Mouse (Mus musculus) CH12.LX (cell line): ENCODE measurements around the gene Tmem82. TPM values are rescaled to one million over a fixed set of nuclear protein-coding genes. Genes with fewer than 3 reads are reported as not detected.

Source experiments
- DNase-seq: peaks from one replicate; pipeline ENCODE4 v3.0.0-alpha.2; 2013; ENCODE audit errors: extremely low read depth
- H3K27ac ChIP-seq: 2 replicates; pipeline ENCODE4 v1.5.1; 2012; ENCODE audit warnings: low read depth, mild to moderate bottlenecking, control low read depth, moderate library complexity; ENCODE audit not compliant: insufficient read depth
- H3K27me3 ChIP-seq: replicated peaks from 2 replicates; pipeline ENCODE3; 2012; ENCODE audit warnings: inconsistent platforms
- H3K36me3 ChIP-seq, 2 experiments: replicated peaks in 1 of 2; 2 replicates each; pipeline versions ENCODE3 to v1.6.1; 2012; ENCODE audit warnings: inconsistent platforms in 1 of 2, low read length in 1 of 2, mild to moderate bottlenecking in 1 of 2, mixed read lengths in 1 of 2, moderate library complexity in 1 of 2; ENCODE audit not compliant: control insufficient read depth in 1 of 2, insufficient read depth in 1 of 2
- H3K4me1 ChIP-seq, 2 experiments: 2 replicates each; pipeline ENCODE4 v1.6.1; 2012; ENCODE audit warnings: inconsistent platforms in 1 of 2, moderate library complexity in 1 of 2; ENCODE audit not compliant: insufficient read depth in 2 of 2, control insufficient read depth in 1 of 2
- H3K4me2 ChIP-seq: 2 replicates; pipeline ENCODE4 v1.6.1; 2012; ENCODE audit warnings: low read depth, mild to moderate bottlenecking, control low read depth; ENCODE audit not compliant: poor library complexity, insufficient read depth, severe bottlenecking
- H3K4me3 ChIP-seq, 3 experiments: fragments of 150-350 bp in 1 of 3; sonication (generic) in 1 of 3; replicated peaks in 1 of 3; 2 replicates each; pipeline versions ENCODE3 to v1.5.1; 2011 to 2012; ENCODE audit warnings: low read depth in 2 of 3, low read length in 2 of 3, mild to moderate bottlenecking in 2 of 3, moderate library complexity in 2 of 3, control low read depth in 1 of 3, improper control_type of control experiment in 1 of 3, inconsistent platforms in 1 of 3, mixed read lengths in 1 of 3; ENCODE audit not compliant: poor library complexity in 1 of 3
- H3K79me2 ChIP-seq: replicated peaks from 2 replicates; pipeline ENCODE4 v1.6.1; 2012; ENCODE audit warnings: mild to moderate bottlenecking, moderate library complexity; ENCODE audit not compliant: control insufficient read depth, poor library complexity, insufficient read depth, severe bottlenecking; ENCODE audit errors: extremely low read depth
- H3K9ac ChIP-seq: 2 replicates; pipeline ENCODE4 v1.6.1; 2012; ENCODE audit warnings: low read depth, mild to moderate bottlenecking, control low read depth, moderate library complexity; ENCODE audit not compliant: insufficient read depth
- H3K9me3 ChIP-seq: replicated peaks from 2 replicates; pipeline ENCODE3; 2012; ENCODE audit warnings: low read length, inconsistent platforms, mixed read lengths
- BHLHE40 ChIP-seq: IDR thresholded peaks from 2 replicates; pipeline ENCODE4 v1.6.1; 2011; ENCODE audit warnings: mild to moderate bottlenecking, low read depth, low read length, improper control_type of control experiment
- CHD1 ChIP-seq: IDR thresholded peaks from 2 replicates; pipeline ENCODE4 v1.6.1; 2012; ENCODE audit warnings: low read depth, low read length, improper control_type of control experiment, inconsistent platforms
- CHD2 ChIP-seq: IDR thresholded peaks from 2 replicates; pipeline ENCODE4 v1.6.1; 2011; ENCODE audit warnings: low read length, improper control_type of control experiment
- CTCF ChIP-seq, 2 experiments: IDR thresholded peaks in 1 of 2; conservative IDR thresholded peaks in 1 of 2; 2 replicates each; pipeline ENCODE4 v1.5.1; 2011 to 2012; ENCODE audit warnings: low read depth in 2 of 2, low read length in 2 of 2, improper control_type of control experiment in 1 of 2, inconsistent platforms in 1 of 2, mild to moderate bottlenecking in 1 of 2, moderate library complexity in 1 of 2
- EP300 ChIP-seq: IDR thresholded peaks from 2 replicates; pipeline ENCODE4 v1.6.1; 2011; ENCODE audit warnings: low read length, improper control_type of control experiment
- GABPA ChIP-seq: IDR thresholded peaks from 2 replicates; pipeline ENCODE4 v1.6.1; 2012; ENCODE audit warnings: low read depth, low read length, improper control_type of control experiment, inconsistent platforms; ENCODE audit not compliant: insufficient replicate concordance
- JUN ChIP-seq: IDR thresholded peaks from 2 replicates; pipeline ENCODE4 v1.6.1; 2011; ENCODE audit warnings: low read depth, mild to moderate bottlenecking, low read length, improper control_type of control experiment, moderate library complexity; ENCODE audit not compliant: insufficient read depth
- JUND ChIP-seq: conservative IDR thresholded peaks from 2 replicates; pipeline ENCODE4 v1.6.1; 2011; ENCODE audit warnings: low read depth, low read length, improper control_type of control experiment
- KAT2A ChIP-seq: IDR thresholded peaks from 2 replicates; pipeline ENCODE4 v1.6.1; 2012; ENCODE audit warnings: low read length, improper control_type of control experiment, inconsistent platforms; ENCODE audit not compliant: insufficient replicate concordance
- MAFK ChIP-seq: IDR thresholded peaks from 2 replicates; pipeline ENCODE4 v1.6.1; 2011; ENCODE audit warnings: low read length, improper control_type of control experiment; ENCODE audit not compliant: insufficient replicate concordance
- MAX ChIP-seq: IDR thresholded peaks from 2 replicates; pipeline ENCODE4 v1.6.1; 2011; ENCODE audit warnings: low read length, improper control_type of control experiment
- MAZ ChIP-seq: IDR thresholded peaks from 2 replicates; pipeline ENCODE4 v1.6.1; 2012; ENCODE audit warnings: low read depth, mild to moderate bottlenecking, inconsistent platforms, low read length, improper control_type of control experiment, moderate library complexity
- MEF2A ChIP-seq: IDR thresholded peaks from 2 replicates; pipeline ENCODE4 v1.6.1; 2014; ENCODE audit warnings: low read depth, mild to moderate bottlenecking, inconsistent platforms, low read length, improper control_type of control experiment, borderline replicate concordance
- MXI1 ChIP-seq: IDR thresholded peaks from 2 replicates; pipeline ENCODE4 v1.6.1; 2011; ENCODE audit warnings: mild to moderate bottlenecking, low read depth, low read length, improper control_type of control experiment
- MYC ChIP-seq: IDR thresholded peaks from 2 replicates; pipeline ENCODE4 v1.6.1; 2011; ENCODE audit warnings: low read depth, mild to moderate bottlenecking, improper control_type of control experiment, low read length
- POLR2AphosphoS2 ChIP-seq: IDR thresholded peaks from 2 replicates; pipeline ENCODE4 v1.6.1; 2011; ENCODE audit warnings: low read depth, low read length, improper control_type of control experiment
- SIN3A ChIP-seq: IDR thresholded peaks from 2 replicates; pipeline ENCODE4 v1.6.1; 2012; ENCODE audit warnings: low read length, improper control_type of control experiment, inconsistent platforms
- USF2 ChIP-seq: conservative IDR thresholded peaks from 2 replicates; pipeline ENCODE4 v1.6.1; 2011; ENCODE audit warnings: low read depth, low read length, improper control_type of control experiment
- ZMIZ1 ChIP-seq: IDR thresholded peaks from 2 replicates; pipeline ENCODE4 v1.6.1; 2012; ENCODE audit warnings: low read depth, mild to moderate bottlenecking, inconsistent platforms, low read length, improper control_type of control experiment
- dilution Hi-C: fragments of 300-500 bp; cut with MboI; formaldehyde crosslinking; loops from 2 replicates; pipeline ENCODE4 v1.14.3; 2020; ENCODE audit warnings: low sequenced_read_pairs; ENCODE audit not compliant: extremely low pct_unique_long_range_greater_than_20kb, extremely low pct_ligation_motif_present
- in situ Hi-C: fragments of 300-500 bp; cut with MboI; formaldehyde crosslinking; loops from 3 replicates; pipeline ENCODE4 v1.14.3; 2019; ENCODE audit warnings: low sequenced_read_pairs, low pct_ligation_motif_present, low pct_unique_long_range_greater_than_20kb, mixed read lengths
- polyA plus RNA-seq: library from polyadenylated mRNA; unstranded; fragments of >175 nt; gene quantifications from 2 replicates; pipeline ENCODE4 v1.2.1, GENCODE M21; 2012; ENCODE audit warnings: low read depth; ENCODE audit not compliant: insufficient read length
- total RNA-seq, 2 experiments: library from RNA; depleted of rRNA; stranded (reverse); fragments of 300-350 nt in 1 of 2; fragments of >200 nt in 1 of 2; gene quantifications; 2 replicates each; pipeline ENCODE4 v1.2.3; 2012 to 2014

The Tmem82 gene
- total and polyA plus RNA-seq, 3 experiments = 0.68 to 5.2 (median 2.7) TPM

- Histone ChIP-seq H3K27ac (no peak overlapping the region), H3K36me3 (peaks cover 22 to 65% of the 10 kb centered on the region in 2 experiments), H3K79me2 (peaks cover 6% of the 10 kb centered on the region; the same call in 1 of the 2 replicates), H3K4me2 (no peak overlapping the region), H3K4me1 (peaks cover 10 to 63% of the 10 kb centered on the region in 2 experiments), H3K27me3 (no peaks in the 10 kb centered on the region), H3K9me3 (no peaks in the 10 kb centered on the region), H3K9ac (no peak overlapping the region), H3K4me3 (no peak overlapping the region)
- no peak for DNase-seq
- no peak for TF ChIP-seq MAX
- TF ChIP-seq ZMIZ1 = no peak
- no peak for TF ChIP-seq USF2
- no peak for TF ChIP-seq MEF2A
- no peak for TF ChIP-seq CHD1
- TF ChIP-seq JUND = no peak
- no peak for TF ChIP-seq POLR2AphosphoS2
- TF ChIP-seq CHD2 = no peak
- no peak for TF ChIP-seq EP300
- no peak for TF ChIP-seq MAFK
- TF ChIP-seq SIN3A = no peak
- in situ Hi-C loops = no loop called here
- dilution Hi-C loops = no loop called here
Measured at GRCm38 (mm10) chr4:141653813-141654212, 35.4 kb upstream of the Tmem82 start.

GRCm38 (mm10) chr4:141653044-141653443 lies 34.6 kb upstream of the Tmem82 start:
- Histone ChIP-seq H3K27me3 (no peaks in the 10 kb centered on the region), H3K4me2 (no peak overlapping the region), H3K4me1 (peaks cover 4 to 57% of the 10 kb centered on the region in 2 experiments; a peak in 3 of 4 replicates), H3K4me3 (no peak overlapping the region), H3K27ac (no peak overlapping the region), H3K9me3 (no peaks in the 10 kb centered on the region)
- no peak for DNase-seq
- dilution Hi-C loops = no loop called here
- no peak for TF ChIP-seq BHLHE40
- no peak for TF ChIP-seq KAT2A
- TF ChIP-seq GABPA = no peak
- TF ChIP-seq JUN = no peak
- TF ChIP-seq MAZ = no peak
- TF ChIP-seq CTCF (conservative IDR thresholded peaks at IDR 0.05 in 1 of 2, IDR thresholded peaks at IDR 0.05 in 1 of 2; ENCODE audit: low read depth in 2 of 2, low read length in 2 of 2) = no peak
- TF ChIP-seq MYC = no peak
- TF ChIP-seq MXI1 = no peak
- TF ChIP-seq, all 38 proteins: peak for 0
- Histone ChIP-seq H3K36me3 (peaks cover 22 to 70% of the 10 kb centered on the region in 2 experiments), H3K79me2 (peaks cover 6% of the 10 kb centered on the region; the same call in 1 of the 2 replicates), H3K9ac (no peak overlapping the region)
- in situ Hi-C loops = no loop called here
